Mouse (Mus musculus) thymus, adult 2 months (tissue): ENCODE measurements around the gene Zfp385b.

Experiments used
- CTCF ChIP-seq: fragments of 200-500 bp; IDR thresholded peaks from 2 replicates; pipeline ENCODE4 v1.5.1; 2012; ENCODE audit warnings: mild to moderate bottlenecking, control low read depth, low read length, moderate library complexity, borderline replicate concordance; ENCODE audit not compliant: control insufficient read depth, poor library complexity, insufficient read depth; ENCODE audit errors: extremely low read depth
- POLR2A ChIP-seq: fragments of 200-500 bp; IDR thresholded peaks from 2 replicates; pipeline ENCODE4 v1.6.1; 2012; ENCODE audit warnings: mild to moderate bottlenecking, low read length, control low read depth, moderate library complexity; ENCODE audit not compliant: control insufficient read depth, poor library complexity, insufficient read depth; ENCODE audit errors: extremely low read depth

DNA sequence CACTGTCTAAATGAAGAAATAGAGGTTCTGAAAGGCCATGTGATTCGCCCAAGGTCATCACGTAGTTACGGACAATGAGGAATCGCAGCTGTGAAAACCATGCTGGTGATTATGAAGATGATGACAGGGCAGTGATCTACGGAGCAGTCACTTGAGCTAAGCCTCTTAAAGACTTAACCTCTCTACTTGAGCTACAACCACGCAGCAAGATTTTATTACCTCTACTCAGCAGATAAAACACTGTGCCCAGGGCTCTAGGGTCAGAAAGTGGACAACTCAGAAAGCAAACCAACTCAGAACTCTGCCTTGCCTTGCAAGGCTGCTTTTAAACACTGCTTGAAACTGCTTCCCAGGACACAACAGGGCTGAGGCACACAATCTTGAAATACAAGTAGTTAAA lies 291.8 kb downstream of the Zfp385b start:
- TF ChIP-seq POLR2A (no peak), CTCF (no peak)
